Mouse (Mus musculus): ENCODE results near the gene Cd300lg. TPM values are rescaled to one million over a fixed set of nuclear protein-coding genes. Genes with fewer than 3 reads are reported as not detected.
A peak's percentile ranks its signal among the peaks of the same experiment; 100 is the strongest.

Cd300lg gene
- total RNA-seq, 4 experiments from 2014 or later = 12.9 to 17.6 (median 15.0) TPM

- no peak for DNase-seq (ENCODE audit: low spot score in 2 of 2)
Observed at GRCm38 (mm10) chr11:102096446-102096845, 55.1 kb downstream of the Cd300lg start.

DNA sequence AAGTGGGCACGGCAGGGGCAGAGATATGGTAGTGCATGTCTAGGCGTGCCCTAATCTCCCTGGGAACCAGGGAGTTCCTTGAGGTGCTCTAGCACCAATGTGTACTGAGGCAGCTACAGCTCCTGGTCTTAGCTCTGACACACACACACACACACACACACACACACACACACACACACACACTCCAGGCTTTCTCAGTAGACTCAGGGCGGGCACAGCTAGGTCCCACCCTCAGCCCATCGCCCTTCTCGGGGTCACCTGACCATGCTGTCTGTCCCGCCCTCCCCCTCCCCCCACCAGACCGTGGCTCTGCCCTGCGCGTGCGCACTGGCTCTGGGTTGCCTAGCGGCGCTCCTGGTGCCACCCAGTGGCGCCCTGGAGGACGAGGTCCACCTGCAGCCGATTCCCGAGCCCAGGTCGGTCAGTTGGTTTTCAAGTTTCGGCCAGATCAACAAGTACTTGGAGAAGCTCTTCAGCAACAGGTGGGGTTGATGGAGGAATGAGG lies 55.6 kb downstream of the Cd300lg start:
- peak in 1 of 2 experiments; percentile 38 for DNase-seq (ENCODE audit: low spot score in 2 of 2)

DNA sequence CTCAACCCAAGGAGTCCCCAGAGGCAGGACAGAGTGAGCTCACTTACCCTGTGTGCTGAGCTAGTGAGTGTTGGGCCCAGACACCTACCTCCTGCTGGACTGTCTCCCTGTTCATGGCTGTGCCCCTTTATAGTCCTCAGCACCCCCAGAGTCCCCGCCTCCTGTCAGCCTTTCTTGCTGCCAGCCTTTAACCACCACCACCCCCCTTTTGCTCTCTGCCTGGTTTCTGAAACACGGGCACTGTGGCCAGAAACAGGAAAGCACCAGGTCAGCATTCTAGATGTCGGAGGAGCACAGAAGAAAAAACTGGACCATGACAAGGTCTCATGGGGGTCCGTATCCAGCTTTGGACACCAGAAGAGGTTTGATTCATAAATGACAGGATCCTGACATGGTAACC lies 59.9 kb downstream of the Cd300lg start, which contains the start of gene Ppy:
Ppy (minus strand) TSS at position 101 of the 400 bp plus-strand sequence.
- DNase-seq (ENCODE audit: low spot score in 2 of 2) = no peak

- peak in 1 of 2 experiments; percentile 26 for DNase-seq (ENCODE audit: low spot score in 2 of 2)
Observed at GRCm38 (mm10) chr11:102102485-102103258, 61.4 kb downstream of the Cd300lg start.

Other genes starting within 250 kb of the Cd300lg start
- gene Meox1, start 147.1 kb upstream of the Cd300lg start, total RNA-seq (2022) = 1 to 10 TPM; 1.1 to 2.4 (median 1.8) TPM
- not detected for gene Sost, start 74.5 kb upstream of the Cd300lg start, total RNA-seq (2022)
- gene Cfap97d1, start 57.2 kb upstream of the Cd300lg start, total RNA-seq (2022) = not detected
- gene Dusp3, start 54.5 kb upstream of the Cd300lg start, total RNA-seq (2022) = 100 to 1,000 TPM; 134 to 209 (median 172) TPM
- 10 to 100 TPM; 12.9 to 17.9 (median 15.7) TPM for gene Mpp3, start 13.0 kb upstream of the Cd300lg start, total RNA-seq (2022)
- gene Mpp2, start 47.0 kb downstream of the Cd300lg start, total RNA-seq (2022) = 1 to 10 TPM in 1 of 4 experiments, under 1 TPM in 3; 0.27 to 1.1 (median 0.57) TPM
- not detected for gene Ppy, start 59.8 kb downstream of the Cd300lg start, total RNA-seq (2022)
- gene Pyy, start 66.3 kb downstream of the Cd300lg start, total RNA-seq (2022) = not detected
- not detected for gene Nags, start 104.0 kb downstream of the Cd300lg start, total RNA-seq (2022)
- 10 to 100 TPM in 2 of 4 experiments, 1 to 10 TPM in 2; 8.9 to 10.5 (median 9.9) TPM for gene Tmem101, start 114.9 kb downstream of the Cd300lg start, total RNA-seq (2022)
- 100 to 1,000 TPM; 108 to 127 (median 111) TPM for gene Lsm12, start 143.8 kb downstream of the Cd300lg start, total RNA-seq (2022)
- 10 to 100 TPM; 61.5 to 73.2 (median 63.8) TPM for gene G6pc3, start 148.1 kb downstream of the Cd300lg start, total RNA-seq (2022)
- gene Hdac5, start 188.7 kb downstream of the Cd300lg start, total RNA-seq (2022) = 10 to 100 TPM; 77.5 to 86.2 (median 83.2) TPM
- not detected for gene BC030867, start 207.4 kb downstream of the Cd300lg start, total RNA-seq (2022)
- gene Asb16, start 227.2 kb downstream of the Cd300lg start, total RNA-seq (2022) = 10 to 100 TPM; 92.5 to 99.3 (median 93.6) TPM
- gene Tmub2, start 243.4 kb downstream of the Cd300lg start, total RNA-seq (2022) = 10 to 100 TPM; 14.7 to 15.8 (median 15.0) TPM